Mouse (Mus musculus): Measurements from ENCODE around the gene Herc4. TPM values are rescaled to one million over a fixed set of nuclear protein-coding genes. Genes with fewer than 3 reads are reported as not detected.

Herc4 gene
- polyA plus RNA-seq, 1 experiment from 2014 or later: 46.1 TPM

- H3K4me3 ChIP-seq (ENCODE audit: low read depth, low read length): no peak overlapping the region
- no peaks in the 10 kb centered on the region for H3K36me3 ChIP-seq (ENCODE audit: control insufficient read depth, insufficient read depth, low read length)
- H3K9me3 ChIP-seq (ENCODE audit: control insufficient read depth, low read length): no peaks in the 10 kb centered on the region
- no peak overlapping the region for H3K9ac ChIP-seq (ENCODE audit: low read depth, low read length)
- H3K4me1 ChIP-seq (replicated peaks; ENCODE audit: control insufficient read depth, insufficient read depth, low read length): no peaks in the 10 kb centered on the region
- DNase-seq (ENCODE audit: low spot score) (no peak), ATAC-seq (replicated peaks; ENCODE audit: low FRiP score) (no peak)
- no peak overlapping the region for H3K4me2 ChIP-seq
- 38% methylated on average over 4 of the region's 5 CpGs for WGBS
- no peaks in the 10 kb centered on the region for H3K27me3 ChIP-seq (replicated peaks; ENCODE audit: control insufficient read depth, insufficient read depth, low read length)
- no peak overlapping the region for H3K27ac ChIP-seq (ENCODE audit: low read depth, low read length)
Measured at GRCm38 (mm10) chr10:63230854-63231253, 12.8 kb upstream of the Herc4 start.

GRCm38 (mm10) chr10:63231630-63232029 is 12.0 kb upstream of the Herc4 start:
- DNase-seq (ENCODE audit: low spot score) (no peak), ATAC-seq (replicated peaks; ENCODE audit: low FRiP score) (no peak)
- Histone ChIP-seq H3K4me3 (ENCODE audit: low read depth, low read length) (no peak overlapping the region), H3K27ac (ENCODE audit: low read depth, low read length) (no peak overlapping the region), H3K4me1 (replicated peaks; ENCODE audit: control insufficient read depth, insufficient read depth, low read length) (no peaks in the 10 kb centered on the region), H3K9me3 (ENCODE audit: control insufficient read depth, low read length) (no peaks in the 10 kb centered on the region), H3K27me3 (replicated peaks; ENCODE audit: control insufficient read depth, insufficient read depth, low read length) (no peaks in the 10 kb centered on the region), H3K4me2 (no peak overlapping the region), H3K9ac (ENCODE audit: low read depth, low read length) (no peak overlapping the region), H3K36me3 (ENCODE audit: control insufficient read depth, insufficient read depth, low read length) (no peaks in the 10 kb centered on the region)
- WGBS: 43% methylated on average over 5 of the region's 5 CpGs

GRCm38 (mm10) chr10:63234133-63234532 is 9.5 kb upstream of the Herc4 start:
- 83% methylated on average over 5 of the region's 5 CpGs for WGBS
- no peaks in the 10 kb centered on the region for H3K27me3 ChIP-seq (replicated peaks; ENCODE audit: control insufficient read depth, insufficient read depth, low read length)
- no peaks in the 10 kb centered on the region for H3K9me3 ChIP-seq (ENCODE audit: control insufficient read depth, low read length)
- H3K4me3 ChIP-seq (ENCODE audit: low read depth, low read length): no peak overlapping the region
- ATAC-seq (replicated peaks; ENCODE audit: low FRiP score) (no peak), DNase-seq (ENCODE audit: low spot score) (no peak)
- H3K36me3 ChIP-seq (ENCODE audit: control insufficient read depth, insufficient read depth, low read length): no peaks in the 10 kb centered on the region
- no peaks in the 10 kb centered on the region for H3K4me1 ChIP-seq (replicated peaks; ENCODE audit: control insufficient read depth, insufficient read depth, low read length)
- no peak overlapping the region for H3K27ac ChIP-seq (ENCODE audit: low read depth, low read length)
- no peak overlapping the region for H3K4me2 ChIP-seq
- H3K9ac ChIP-seq (ENCODE audit: low read depth, low read length): no peak overlapping the region

GRCm38 (mm10) chr10:63235889-63236288 is 7.7 kb upstream of the Herc4 start:
- H3K36me3 ChIP-seq (ENCODE audit: control insufficient read depth, insufficient read depth, low read length): no peaks in the 10 kb centered on the region
- no peak for ATAC-seq (replicated peaks; ENCODE audit: low FRiP score)
- no peaks in the 10 kb centered on the region for H3K27me3 ChIP-seq (replicated peaks; ENCODE audit: control insufficient read depth, insufficient read depth, low read length)

GRCm38 (mm10) chr10:63236663-63237062 is 6.9 kb upstream of the Herc4 start:
- Histone ChIP-seq H3K27me3 (replicated peaks; ENCODE audit: control insufficient read depth, insufficient read depth, low read length) (no peaks in the 10 kb centered on the region), H3K9me3 (ENCODE audit: control insufficient read depth, low read length) (no peaks in the 10 kb centered on the region), H3K27ac (ENCODE audit: low read depth, low read length) (no peak overlapping the region), H3K4me1 (replicated peaks; ENCODE audit: control insufficient read depth, insufficient read depth, low read length) (no peaks in the 10 kb centered on the region), H3K4me3 (ENCODE audit: low read depth, low read length) (no peak overlapping the region), H3K4me2 (no peak overlapping the region), H3K9ac (ENCODE audit: low read depth, low read length) (no peak overlapping the region), H3K36me3 (ENCODE audit: control insufficient read depth, insufficient read depth, low read length) (no peaks in the 10 kb centered on the region)
- DNase-seq (ENCODE audit: low spot score): no peak
- 89% methylated on average over 6 of the region's 6 CpGs for WGBS
- ATAC-seq (replicated peaks; ENCODE audit: low FRiP score): no peak

More at GRCm38 (mm10) chr10:63235889-63236288, 7.7 kb upstream of the Herc4 start:
- Histone ChIP-seq H3K4me2 (no peak overlapping the region), H3K4me1 (replicated peaks; ENCODE audit: control insufficient read depth, insufficient read depth, low read length) (no peaks in the 10 kb centered on the region), H3K9me3 (ENCODE audit: control insufficient read depth, low read length) (no peaks in the 10 kb centered on the region), H3K4me3 (ENCODE audit: low read depth, low read length) (no peak overlapping the region), H3K9ac (ENCODE audit: low read depth, low read length) (no peak overlapping the region), H3K27ac (ENCODE audit: low read depth, low read length) (no peak overlapping the region)
- no peak for DNase-seq (ENCODE audit: low spot score)
- 81% methylated on average over 8 of the region's 8 CpGs for WGBS

- Histone ChIP-seq H3K4me3 (ENCODE audit: low read depth, low read length) (no peak overlapping the region), H3K4me1 (replicated peaks; ENCODE audit: control insufficient read depth, insufficient read depth, low read length) (no peaks in the 10 kb centered on the region), H3K9me3 (ENCODE audit: control insufficient read depth, low read length) (no peaks in the 10 kb centered on the region), H3K4me2 (no peak overlapping the region), H3K9ac (ENCODE audit: low read depth, low read length) (no peak overlapping the region), H3K36me3 (ENCODE audit: control insufficient read depth, insufficient read depth, low read length) (no peaks in the 10 kb centered on the region), H3K27ac (ENCODE audit: low read depth, low read length) (no peak overlapping the region), H3K27me3 (replicated peaks; ENCODE audit: control insufficient read depth, insufficient read depth, low read length) (no peaks in the 10 kb centered on the region)
- WGBS: 80% methylated on average over 2 of the region's 2 CpGs
- ATAC-seq (replicated peaks; ENCODE audit: low FRiP score) (no peak), DNase-seq (ENCODE audit: low spot score) (no peak)
Measured at GRCm38 (mm10) chr10:63237206-63237605, 6.4 kb upstream of the Herc4 start.

GRCm38 (mm10) chr10:63238090-63238489 is 5.5 kb upstream of the Herc4 start:
- ATAC-seq (replicated peaks; ENCODE audit: low FRiP score): no peak
- Histone ChIP-seq H3K4me3 (ENCODE audit: low read depth, low read length) (no peak overlapping the region), H3K36me3 (ENCODE audit: control insufficient read depth, insufficient read depth, low read length) (no peaks in the 10 kb centered on the region), H3K9me3 (ENCODE audit: control insufficient read depth, low read length) (no peaks in the 10 kb centered on the region), H3K4me2 (no peak overlapping the region), H3K27ac (ENCODE audit: low read depth, low read length) (no peak overlapping the region), H3K4me1 (replicated peaks; ENCODE audit: control insufficient read depth, insufficient read depth, low read length) (peaks cover 5% of the 10 kb centered on the region; the same call in 1 of the 2 replicates), H3K27me3 (replicated peaks; ENCODE audit: control insufficient read depth, insufficient read depth, low read length) (no peaks in the 10 kb centered on the region), H3K9ac (ENCODE audit: low read depth, low read length) (no peak overlapping the region)
- DNase-seq (ENCODE audit: low spot score): no peak
- WGBS: 72% methylated on average over 4 of the region's 4 CpGs

GRCm38 (mm10) chr10:63239848-63240247 is 3.8 kb upstream of the Herc4 start:
- no peaks in the 10 kb centered on the region for H3K27me3 ChIP-seq (replicated peaks; ENCODE audit: control insufficient read depth, insufficient read depth, low read length)
- 80% methylated on average over 2 of the region's 2 CpGs for WGBS
- no peak for ATAC-seq (replicated peaks; ENCODE audit: low FRiP score)

GRCm38 (mm10) chr10:63240868-63241271 is 2.7 kb upstream of the Herc4 start:
- no peak overlapping the region for H3K4me2 ChIP-seq
- H3K4me3 ChIP-seq (ENCODE audit: low read depth, low read length): no peak overlapping the region
- H3K27ac ChIP-seq (ENCODE audit: low read depth, low read length): no peak overlapping the region
- H3K27me3 ChIP-seq (replicated peaks; ENCODE audit: control insufficient read depth, insufficient read depth, low read length): no peaks in the 10 kb centered on the region
- WGBS: 75% methylated on average over 2 of the region's 2 CpGs
- H3K9me3 ChIP-seq (ENCODE audit: control insufficient read depth, low read length): no peaks in the 10 kb centered on the region
- no peak for DNase-seq (ENCODE audit: low spot score)
- ATAC-seq (replicated peaks; ENCODE audit: low FRiP score): no peak
- no peak overlapping the region for H3K9ac ChIP-seq (ENCODE audit: low read depth, low read length)
- H3K36me3 ChIP-seq (ENCODE audit: control insufficient read depth, insufficient read depth, low read length): peaks cover 2% of the 10 kb centered on the region; the same call in 1 of the 2 replicates
- H3K4me1 ChIP-seq (replicated peaks; ENCODE audit: control insufficient read depth, insufficient read depth, low read length): peaks cover 5% of the 10 kb centered on the region; the same call in 1 of the 2 replicates

More at GRCm38 (mm10) chr10:63239848-63240247, 3.8 kb upstream of the Herc4 start:
- Histone ChIP-seq H3K4me1 (replicated peaks; ENCODE audit: control insufficient read depth, insufficient read depth, low read length) (peaks cover 5% of the 10 kb centered on the region; the same call in 1 of the 2 replicates), H3K4me2 (no peak overlapping the region), H3K9me3 (ENCODE audit: control insufficient read depth, low read length) (no peaks in the 10 kb centered on the region), H3K9ac (ENCODE audit: low read depth, low read length) (no peak overlapping the region), H3K4me3 (ENCODE audit: low read depth, low read length) (no peak overlapping the region), H3K36me3 (ENCODE audit: control insufficient read depth, insufficient read depth, low read length) (no peaks in the 10 kb centered on the region), H3K27ac (ENCODE audit: low read depth, low read length) (no peak overlapping the region)
- DNase-seq (ENCODE audit: low spot score): no peak

Measured in liver, embryonic 11.5 days (tissue).